Mouse (Mus musculus): ENCODE results near the gene Atp5d. TPM values are rescaled to one million over a fixed set of nuclear protein-coding genes. Genes with fewer than 3 reads are reported as not detected.

Gene Atp5d
- total and polyA plus RNA-seq, 2 experiments from 2014 or later: 259 to 607 TPM

DNA sequence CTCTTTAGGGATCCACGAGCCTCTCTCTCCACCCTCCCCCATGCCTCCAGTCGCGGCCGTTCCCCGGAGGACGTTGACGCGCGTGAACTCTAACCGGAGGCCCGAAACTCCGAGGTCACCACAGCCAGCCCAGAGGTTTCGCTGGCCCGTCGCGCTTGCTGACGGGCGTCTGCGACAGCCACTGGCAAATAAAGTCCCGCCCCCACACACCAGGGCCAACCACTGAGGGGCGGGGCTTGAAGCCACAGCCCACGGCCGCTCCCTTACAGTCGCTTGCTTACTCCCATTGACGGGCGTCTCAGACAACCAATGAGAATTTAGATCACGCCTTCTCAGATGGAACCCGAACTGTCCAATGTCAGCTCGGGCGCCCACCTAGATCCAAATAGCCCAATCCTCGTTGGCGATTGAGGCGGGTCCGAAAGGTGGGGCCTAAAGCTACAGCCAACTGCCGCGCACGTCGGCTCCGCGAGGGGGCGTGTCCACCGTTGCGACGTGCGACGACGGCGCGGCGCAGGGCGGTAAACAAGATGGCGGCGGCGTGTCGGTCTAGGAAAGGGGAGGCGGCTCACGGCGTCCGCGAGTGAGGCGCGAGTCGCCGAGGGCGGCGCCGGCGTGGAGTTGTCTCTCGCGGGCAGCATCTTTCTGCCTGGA, 23.0 kb upstream of the Atp5d start, which contains the start of gene Stk11:
Gene Stk11, plus strand, starts transcription at position 514 of the 654 bp plus-strand sequence.
- TF ChIP-seq CTCF (IDR thresholded peaks at IDR 0.05): peak; percentile 57
- peak within 1 kb of the TSS; percentile 63 for H3K9ac ChIP-seq (replicated peaks; ENCODE audit: low read length, poor library complexity, severe bottlenecking)
- peak; percentile 98 for ATAC-seq (ENCODE audit: low FRiP score)
- no peaks in the 10 kb centered on the region for H3K27me3 ChIP-seq (ENCODE audit: insufficient read depth, low read length)
- under 1% methylated on average over 68 of the region's 70 CpGs for WGBS
- peak; percentile 100 for DNase-seq (ENCODE audit: low spot score)
- H3K4me2 ChIP-seq (ENCODE audit: low read depth, low read length, poor library complexity, severe bottlenecking): peak within 1 kb of the TSS; percentile 84
- peaks cover 14% of the 10 kb centered on the region for H3K4me1 ChIP-seq (ENCODE audit: insufficient read depth, low read length)
- no peaks in the 10 kb centered on the region for H3K9me3 ChIP-seq (ENCODE audit: low read length)
- peak within 1 kb of the TSS; percentile 75 for H3K4me3 ChIP-seq (ENCODE audit: low read depth, low read length)
- no peaks in the 10 kb centered on the region for H3K36me3 ChIP-seq (ENCODE audit: insufficient read depth, low read length)
- peak within 1 kb of the TSS; percentile 78 for H3K27ac ChIP-seq (ENCODE audit: low read depth, low read length)

DNA sequence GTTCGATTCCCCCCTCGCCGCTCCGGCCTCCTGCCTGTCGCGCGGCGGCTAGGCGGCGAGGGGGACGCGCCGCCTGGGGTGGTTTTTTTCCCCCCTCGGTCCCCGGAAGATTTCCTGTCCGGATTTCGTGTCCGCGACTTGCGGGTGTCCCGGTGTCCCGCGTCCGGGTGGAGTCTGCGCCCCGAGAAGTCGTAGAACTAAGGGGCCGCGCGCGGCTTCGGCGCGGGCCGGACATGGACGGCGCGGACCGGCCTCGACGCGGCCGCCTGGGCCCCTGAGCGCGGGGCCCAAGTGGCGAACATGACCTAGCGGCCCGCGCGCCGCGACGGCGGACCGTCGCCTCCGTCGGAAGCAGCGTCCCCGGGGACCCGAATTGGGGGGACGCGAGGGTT, 22.5 kb upstream of the Atp5d start:
- Histone ChIP-seq H3K4me1 (ENCODE audit: insufficient read depth, low read length) (peaks cover 14% of the 10 kb centered on the region), H3K36me3 (ENCODE audit: insufficient read depth, low read length) (peaks cover 4% of the 10 kb centered on the region; the same call in 1 of the 2 replicates), H3K9ac (replicated peaks; ENCODE audit: low read length, poor library complexity, severe bottlenecking) (peak overlapping the region; percentile 63), H3K27ac (ENCODE audit: low read depth, low read length) (peak overlapping the region; percentile 78), H3K9me3 (ENCODE audit: low read length) (no peaks in the 10 kb centered on the region), H3K27me3 (ENCODE audit: insufficient read depth, low read length) (no peaks in the 10 kb centered on the region), H3K4me3 (ENCODE audit: low read depth, low read length) (peak overlapping the region; percentile 75), H3K4me2 (ENCODE audit: low read depth, low read length, poor library complexity, severe bottlenecking) (peak overlapping the region; percentile 84)
- DNase-seq (ENCODE audit: low spot score): no peak
- ATAC-seq (ENCODE audit: low FRiP score): peak; percentile 17; the same call in 1 of the 2 replicates
- under 1% methylated on average over 57 of the region's 63 CpGs for WGBS
- no peak for TF ChIP-seq CTCF (IDR thresholded peaks at IDR 0.05)

- no peak for TF ChIP-seq CTCF (IDR thresholded peaks at IDR 0.05)
- ATAC-seq (ENCODE audit: low FRiP score): no peak
- WGBS: 1% methylated on average over 25 of the region's 27 CpGs
- Histone ChIP-seq H3K27ac (ENCODE audit: low read depth, low read length) (no peak overlapping the region), H3K36me3 (ENCODE audit: insufficient read depth, low read length) (peaks cover 4% of the 10 kb centered on the region; the same call in 1 of the 2 replicates), H3K4me1 (ENCODE audit: insufficient read depth, low read length) (peaks cover 14% of the 10 kb centered on the region), H3K27me3 (ENCODE audit: insufficient read depth, low read length) (no peaks in the 10 kb centered on the region), H3K9me3 (ENCODE audit: low read length) (no peaks in the 10 kb centered on the region), H3K9ac (replicated peaks; ENCODE audit: low read length, poor library complexity, severe bottlenecking) (peak overlapping the region; percentile 63), H3K4me3 (ENCODE audit: low read depth, low read length) (peak overlapping the region; percentile 75), H3K4me2 (ENCODE audit: low read depth, low read length, poor library complexity, severe bottlenecking) (peak overlapping the region; percentile 84)
- DNase-seq (ENCODE audit: low spot score): no peak
Observed at GRCm38 (mm10) chr10:80116563-80116926, 21.9 kb upstream of the Atp5d start.

DNA sequence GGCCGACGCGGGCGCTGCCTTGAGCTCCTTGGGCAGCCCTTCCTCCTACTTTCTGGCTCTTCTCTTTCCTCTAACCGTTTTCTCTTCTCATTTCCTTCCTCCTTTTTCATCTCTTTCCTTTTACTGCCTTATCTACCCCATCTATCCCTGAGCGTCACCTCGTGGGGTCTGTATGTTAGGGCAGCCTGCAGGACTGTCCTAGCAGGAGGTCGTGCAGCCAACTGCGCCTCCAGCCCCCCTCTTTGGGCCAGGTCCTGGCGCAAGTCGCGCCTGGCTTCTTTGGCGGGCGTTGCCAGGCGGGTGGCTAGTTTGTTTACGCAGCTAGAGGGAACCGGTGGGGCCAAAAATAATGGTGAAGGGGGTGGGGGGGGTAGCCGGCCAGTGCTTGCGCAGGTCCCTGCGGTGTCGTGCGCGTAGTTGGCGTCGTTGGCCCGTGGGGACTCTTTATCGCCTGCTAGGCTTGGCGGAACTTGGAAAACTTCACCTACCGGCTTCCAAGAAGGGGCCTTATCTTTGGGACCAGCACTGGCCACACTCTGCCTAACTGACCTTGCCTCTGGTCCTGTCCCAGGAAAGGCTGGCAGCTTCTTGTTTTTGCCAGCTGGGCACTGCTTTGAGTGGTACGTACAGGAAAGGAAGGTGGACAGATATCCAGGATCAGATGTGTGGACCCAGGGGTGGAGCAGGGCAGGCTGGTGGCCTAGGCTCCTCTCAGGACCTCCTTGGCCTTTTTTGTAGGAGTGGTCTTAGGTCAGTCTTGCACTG, 21.3 kb upstream of the Atp5d start:
- H3K36me3 ChIP-seq (ENCODE audit: insufficient read depth, low read length): peaks cover 4% of the 10 kb centered on the region; the same call in 1 of the 2 replicates
- H3K27ac ChIP-seq (ENCODE audit: low read depth, low read length): no peak overlapping the region
- peaks cover 14% of the 10 kb centered on the region for H3K4me1 ChIP-seq (ENCODE audit: insufficient read depth, low read length)
- peak overlapping the region; percentile 63 for H3K9ac ChIP-seq (replicated peaks; ENCODE audit: low read length, poor library complexity, severe bottlenecking)
- H3K4me3 ChIP-seq (ENCODE audit: low read depth, low read length): peak overlapping the region; percentile 75
- DNase-seq (ENCODE audit: low spot score) (no peak), ATAC-seq (ENCODE audit: low FRiP score) (no peak)
- H3K4me2 ChIP-seq (ENCODE audit: low read depth, low read length, poor library complexity, severe bottlenecking): peak overlapping the region; percentile 84
- 5% methylated on average over 30 of the region's 30 CpGs for WGBS
- no peaks in the 10 kb centered on the region for H3K27me3 ChIP-seq (ENCODE audit: insufficient read depth, low read length)
- no peaks in the 10 kb centered on the region for H3K9me3 ChIP-seq (ENCODE audit: low read length)
- no peak; the same call in 1 of the 2 replicates for TF ChIP-seq CTCF (IDR thresholded peaks at IDR 0.05)

DNA sequence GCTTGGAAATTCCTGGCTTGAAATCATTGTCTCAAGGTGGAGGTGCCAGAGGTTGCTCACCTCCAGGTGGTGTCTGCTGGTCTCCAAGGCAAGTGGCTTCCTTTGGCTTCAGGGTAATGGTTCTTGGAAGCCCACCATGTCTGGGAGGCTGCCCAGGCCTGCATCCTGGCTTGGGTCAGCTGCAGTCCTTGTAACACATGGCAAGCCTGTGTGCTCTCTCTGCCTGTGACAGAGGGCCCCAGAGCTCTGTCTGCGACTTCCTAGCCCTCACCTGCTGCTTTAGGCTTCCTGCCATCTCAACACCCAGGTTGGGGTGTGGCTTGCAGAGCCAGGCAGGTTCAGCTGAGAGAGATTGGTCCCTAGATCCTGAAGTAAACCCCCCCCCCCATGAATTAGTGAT, 20.7 kb upstream of the Atp5d start:
- no peaks in the 10 kb centered on the region for H3K27me3 ChIP-seq (ENCODE audit: insufficient read depth, low read length)
- H3K4me2 ChIP-seq (ENCODE audit: low read depth, low read length, poor library complexity, severe bottlenecking): peak overlapping the region; percentile 84
- DNase-seq (ENCODE audit: low spot score) (no peak), ATAC-seq (ENCODE audit: low FRiP score) (no peak)
- H3K4me1 ChIP-seq (ENCODE audit: insufficient read depth, low read length): peaks cover 14% of the 10 kb centered on the region
- H3K36me3 ChIP-seq (ENCODE audit: insufficient read depth, low read length): peaks cover 4% of the 10 kb centered on the region; the same call in 1 of the 2 replicates
- H3K4me3 ChIP-seq (ENCODE audit: low read depth, low read length): peak overlapping the region; percentile 75; the same call in 1 of the 2 replicates
- no peak for TF ChIP-seq CTCF (IDR thresholded peaks at IDR 0.05)
- H3K9me3 ChIP-seq (ENCODE audit: low read length): no peaks in the 10 kb centered on the region
- 48% methylated on average over 1 of the region's 1 CpGs for WGBS
- H3K9ac ChIP-seq (replicated peaks; ENCODE audit: low read length, poor library complexity, severe bottlenecking): peak overlapping the region; percentile 63
- H3K27ac ChIP-seq (ENCODE audit: low read depth, low read length): no peak overlapping the region

DNA sequence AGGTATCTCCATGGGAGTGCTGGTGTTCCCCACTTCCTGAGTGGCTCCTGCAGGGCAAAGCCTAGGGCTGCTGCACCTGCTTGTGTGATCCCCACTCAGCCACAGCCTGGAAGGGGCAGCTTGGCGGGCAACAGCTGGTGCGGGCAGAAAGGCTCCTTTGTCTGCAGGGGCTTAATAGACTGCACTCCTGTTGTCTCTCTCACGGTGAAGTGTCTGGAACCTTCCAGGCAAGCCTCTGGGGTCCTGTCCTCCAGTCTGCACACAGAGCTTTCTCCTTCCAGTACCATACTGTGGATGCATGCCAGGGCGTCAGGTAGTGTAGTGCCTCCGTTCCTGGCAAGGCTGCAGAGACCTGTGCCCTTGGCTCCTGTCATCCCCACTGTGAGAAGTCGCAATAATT, 19.9 kb upstream of the Atp5d start:
- Histone ChIP-seq H3K36me3 (ENCODE audit: insufficient read depth, low read length) (peaks cover 4% of the 10 kb centered on the region; the same call in 1 of the 2 replicates), H3K27me3 (ENCODE audit: insufficient read depth, low read length) (no peaks in the 10 kb centered on the region), H3K4me1 (ENCODE audit: insufficient read depth, low read length) (peaks cover 14% of the 10 kb centered on the region), H3K27ac (ENCODE audit: low read depth, low read length) (no peak overlapping the region; the same call in 1 of the 2 replicates), H3K4me2 (ENCODE audit: low read depth, low read length, poor library complexity, severe bottlenecking) (no peak overlapping the region), H3K4me3 (ENCODE audit: low read depth, low read length) (no peak overlapping the region), H3K9ac (replicated peaks; ENCODE audit: low read length, poor library complexity, severe bottlenecking) (0 out of 2 replicates have a peak overlapping the region, but pooled peaks have one; percentile 0), H3K9me3 (ENCODE audit: low read length) (no peaks in the 10 kb centered on the region)
- WGBS: 42% methylated on average over 6 of the region's 6 CpGs
- peak; percentile 16 for DNase-seq (ENCODE audit: low spot score)
- no peak for ATAC-seq (ENCODE audit: low FRiP score)
- TF ChIP-seq CTCF (IDR thresholded peaks at IDR 0.05): no peak

Measured in midbrain, postnatal 0 days (tissue).